Mouse (Mus musculus): ENCODE measurements around the gene Cdc34.

DNA sequence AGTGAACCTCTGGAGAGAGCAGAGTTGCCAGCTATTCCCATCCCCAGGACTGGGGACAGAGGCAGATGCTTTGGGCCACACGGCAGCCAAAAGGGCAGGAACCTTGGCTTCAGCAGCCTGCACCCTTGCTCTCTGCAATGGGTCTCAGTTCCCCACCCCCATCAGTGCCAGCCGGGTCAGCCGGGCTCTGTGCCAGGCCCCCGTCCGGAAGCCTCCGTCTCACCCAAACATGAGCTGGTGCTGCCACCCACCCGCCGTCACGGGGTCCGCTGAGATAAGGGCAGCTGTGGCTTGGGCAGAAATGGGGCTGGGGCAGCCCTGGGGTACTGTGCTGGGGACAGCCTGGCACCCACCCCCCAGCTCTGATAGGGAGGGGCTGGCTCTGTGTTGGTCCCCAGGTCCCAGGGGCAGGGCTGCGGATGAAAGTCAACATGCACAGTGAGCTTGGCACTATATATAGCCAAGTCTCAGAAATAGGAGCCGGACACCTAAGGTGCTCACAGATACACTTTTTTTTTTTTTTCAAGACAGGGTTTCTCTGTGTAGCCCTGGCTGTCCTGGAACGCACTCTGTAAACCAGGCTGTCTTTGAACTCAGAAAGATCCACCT is 47.5 kb downstream of the Cdc34 start:
- TF ChIP-seq POLR2A (IDR thresholded peaks at IDR 0.05; ENCODE audit: low read depth, low read length): no peak
- TF ChIP-seq CTCF (IDR thresholded peaks at IDR 0.05; ENCODE audit: borderline replicate concordance, insufficient read depth, low read length): no peak
